Mouse (Mus musculus) intestine, embryonic 15.5 days (tissue): ENCODE measurements around the gene Il17re. TPM values are rescaled to one million over a fixed set of nuclear protein-coding genes. Genes with fewer than 3 reads are reported as not detected.
A peak's percentile ranks its signal among the peaks of the same experiment; 100 is the strongest.

Source experiments
- ATAC-seq: fragments of 200-750 bp; cut with Nextera tagmentation; 2 replicates; pipeline ENCODE4 v1.8.0; 2017; ENCODE audit warnings: moderate TSS enrichment, moderate library complexity
- H3K27ac ChIP-seq: fragments of 300-500 bp; sonication (generic); 2 replicates; pipeline ENCODE4 v1.5.1; 2015; ENCODE audit warnings: mild to moderate bottlenecking, inconsistent platforms
- H3K27me3 ChIP-seq: fragments of 300-500 bp; sonication (generic); replicated peaks from 2 replicates; pipeline ENCODE4 v1.6.1; 2015; ENCODE audit warnings: inconsistent platforms
- H3K36me3 ChIP-seq: fragments of 300-500 bp; sonication (generic); 2 replicates; pipeline ENCODE4 v1.6.1; 2015; ENCODE audit warnings: inconsistent platforms
- H3K4me1 ChIP-seq: fragments of 300-500 bp; sonication (generic); replicated peaks from 2 replicates; pipeline ENCODE4 v1.6.1; 2015; ENCODE audit warnings: inconsistent platforms
- H3K4me2 ChIP-seq: fragments of 300-500 bp; sonication (generic); replicated peaks from 2 replicates; pipeline ENCODE4 v1.6.1; 2015; ENCODE audit warnings: mild to moderate bottlenecking, inconsistent platforms
- H3K4me3 ChIP-seq: fragments of 300-500 bp; sonication (generic); replicated peaks from 2 replicates; pipeline ENCODE4 v1.5.1; 2015; ENCODE audit warnings: inconsistent platforms
- H3K9ac ChIP-seq: fragments of 300-500 bp; sonication (generic); 2 replicates; pipeline ENCODE4 v1.6.1; 2015; ENCODE audit warnings: inconsistent platforms
- H3K9me3 ChIP-seq: fragments of 300-500 bp; sonication (generic); 2 replicates; pipeline ENCODE4 v1.6.1; 2016; ENCODE audit warnings: inconsistent platforms
- WGBS: fragments of 180-500 bp; shearing (Covaris S2); methylation state at CpG from one replicate; pipeline ENCODE4 v1.1.7; 2015; 5-methylcytosine and 5-hydroxymethylcytosine counted together
- polyA plus RNA-seq: library from polyadenylated mRNA; unstranded; fragments of >200 nt; fragmentation: Nextera tagmentation; extraction: Ambion mirVana; gene quantifications from 2 replicates; pipeline ENCODE4 v1.2.1, GENCODE M21; 2015

Gene Il17re
- polyA plus RNA-seq, 1 experiment from 2014 or later: 7.8 TPM

- Histone ChIP-seq H3K4me2 (no peak overlapping the region), H3K36me3 (no peaks in the 10 kb centered on the region), H3K9me3 (no peaks in the 10 kb centered on the region), H3K27me3 (no peaks in the 10 kb centered on the region), H3K4me1 (0 out of 2 replicates have a peak, but pooled peaks cover 2% of the 10 kb centered on the region), H3K27ac (no peak overlapping the region), H3K4me3 (no peak overlapping the region), H3K9ac (no peak overlapping the region)
- no peak for ATAC-seq
- WGBS: 67% methylated on average over 3 of the region's 3 CpGs
Observed at GRCm38 (mm10) chr6:113431801-113432200, 26.5 kb upstream of the Il17re start.

GRCm38 (mm10) chr6:113433661-113434060, 24.6 kb upstream of the Il17re start:
- H3K27me3 ChIP-seq: no peaks in the 10 kb centered on the region
- ATAC-seq: no peak
- 0 out of 2 replicates have a peak, but pooled peaks cover 2% of the 10 kb centered on the region for H3K4me1 ChIP-seq
- H3K4me3 ChIP-seq: no peak overlapping the region
- no peaks in the 10 kb centered on the region for H3K9me3 ChIP-seq
- no peak overlapping the region for H3K27ac ChIP-seq
- no peak overlapping the region for H3K9ac ChIP-seq
- 73% methylated on average over 3 of the region's 3 CpGs for WGBS
- H3K36me3 ChIP-seq: no peaks in the 10 kb centered on the region
- H3K4me2 ChIP-seq: no peak overlapping the region

DNA sequence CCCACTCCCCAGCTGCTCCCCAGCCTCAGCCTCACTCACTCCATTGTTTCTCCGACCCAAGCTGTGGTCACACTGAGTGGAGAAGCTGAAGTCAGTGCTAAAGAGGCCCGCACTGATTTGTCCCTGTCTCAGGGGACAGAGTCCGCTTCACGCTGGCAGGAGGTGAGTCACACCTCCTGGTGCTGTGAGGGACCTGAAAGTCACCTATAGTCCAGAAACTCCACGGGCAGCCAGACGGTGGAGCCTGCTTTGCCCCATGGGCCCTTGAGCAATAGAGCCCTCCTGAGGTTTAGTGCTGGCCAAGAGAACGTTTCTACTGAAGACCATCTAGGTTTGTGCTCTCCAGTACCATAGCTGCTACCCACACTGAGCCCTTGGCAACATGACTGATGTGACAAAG, 23.6 kb upstream of the Il17re start:
- H3K4me3 ChIP-seq: no peak overlapping the region
- H3K36me3 ChIP-seq: no peaks in the 10 kb centered on the region
- no peak overlapping the region for H3K9ac ChIP-seq
- 0 out of 2 replicates have a peak, but pooled peaks cover 2% of the 10 kb centered on the region for H3K4me1 ChIP-seq
- H3K27me3 ChIP-seq: no peaks in the 10 kb centered on the region
- ATAC-seq: peak; percentile 92
- H3K27ac ChIP-seq: peak overlapping the region; percentile 54; the same call in 1 of the 2 replicates
- H3K4me2 ChIP-seq: peak overlapping the region; percentile 35; the same call in 1 of the 2 replicates
- WGBS: 48% methylated on average over 7 of the region's 7 CpGs
- no peaks in the 10 kb centered on the region for H3K9me3 ChIP-seq

DNA sequence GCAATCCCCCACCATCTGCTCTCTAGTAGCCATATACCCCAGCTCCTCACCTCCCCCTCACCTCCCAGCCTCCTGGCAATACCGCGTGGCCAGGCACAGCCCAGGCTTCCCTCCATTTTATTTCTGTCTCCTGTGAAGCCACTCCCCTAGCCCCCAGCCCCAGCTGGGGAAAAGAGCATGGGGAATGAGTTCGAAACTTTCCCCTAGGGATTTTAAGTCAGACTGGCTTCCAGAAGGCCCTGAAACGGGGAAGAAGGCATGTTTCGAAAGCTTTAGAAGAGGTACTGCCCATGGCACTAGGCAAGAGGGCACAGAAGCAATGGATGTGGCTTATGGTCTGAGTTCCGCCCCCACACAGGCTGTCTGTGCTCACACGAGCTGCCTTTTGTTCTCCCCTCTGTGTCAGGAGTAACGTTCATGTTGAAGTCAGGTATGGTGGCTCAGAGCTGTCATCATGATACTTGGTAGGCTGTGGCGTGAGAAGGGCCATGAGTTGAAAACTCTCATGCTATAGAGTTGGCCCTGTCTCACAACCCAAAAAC, 22.5 kb upstream of the Il17re start, which contains the start of gene Cidec:
Gene Cidec (minus strand): TSS at position 97 of the 542 bp plus-strand sequence.
- H3K27ac ChIP-seq: 0 out of 2 replicates have a peak within 1 kb of the TSS, but pooled peaks have one; percentile 54

GRCm38 (mm10) chr6:113437135-113437534, 21.1 kb upstream of the Il17re start:
- H3K36me3 ChIP-seq: no peaks in the 10 kb centered on the region
- no peaks in the 10 kb centered on the region for H3K9me3 ChIP-seq
- H3K27ac ChIP-seq: no peak overlapping the region
- no peak overlapping the region for H3K4me2 ChIP-seq
- ATAC-seq: no peak
- H3K4me3 ChIP-seq: no peak overlapping the region
- no peaks in the 10 kb centered on the region for H3K27me3 ChIP-seq
- WGBS: 74% methylated on average over 12 of the region's 12 CpGs
- no peak overlapping the region for H3K9ac ChIP-seq
- 0 out of 2 replicates have a peak, but pooled peaks cover 2% of the 10 kb centered on the region for H3K4me1 ChIP-seq

More for the DNA sequence above, 22.5 kb upstream of the Il17re start, which contains the start of gene Cidec:
- no peak within 1 kb of the TSS for H3K9ac ChIP-seq
- H3K27me3 ChIP-seq: no peaks in the 10 kb centered on the region
- 82% methylated on average over 9 of the region's 9 CpGs for WGBS
- H3K9me3 ChIP-seq: no peaks in the 10 kb centered on the region
- peak within 1 kb of the TSS; percentile 35; the same call in 1 of the 2 replicates for H3K4me2 ChIP-seq
- no peaks in the 10 kb centered on the region for H3K36me3 ChIP-seq
- H3K4me1 ChIP-seq: 0 out of 2 replicates have a peak, but pooled peaks cover 2% of the 10 kb centered on the region
- no peak within 1 kb of the TSS for H3K4me3 ChIP-seq
- no peak for ATAC-seq

GRCm38 (mm10) chr6:113438721-113439430, 19.4 kb upstream of the Il17re start:
- Histone ChIP-seq H3K27ac (no peak overlapping the region), H3K27me3 (no peaks in the 10 kb centered on the region), H3K9me3 (no peaks in the 10 kb centered on the region), H3K9ac (no peak overlapping the region), H3K4me2 (no peak overlapping the region), H3K4me3 (no peak overlapping the region), H3K36me3 (no peaks in the 10 kb centered on the region), H3K4me1 (peaks cover 7% of the 10 kb centered on the region; the same call in 1 of the 2 replicates)
- no peak for ATAC-seq
- 45% methylated on average over 12 of the region's 12 CpGs for WGBS

GRCm38 (mm10) chr6:113440686-113441085, 17.6 kb upstream of the Il17re start:
- Histone ChIP-seq H3K9me3 (no peaks in the 10 kb centered on the region), H3K36me3 (no peaks in the 10 kb centered on the region), H3K4me2 (no peak overlapping the region), H3K27me3 (no peaks in the 10 kb centered on the region), H3K4me3 (no peak overlapping the region), H3K4me1 (peaks cover 5% of the 10 kb centered on the region; the same call in 1 of the 2 replicates), H3K27ac (no peak overlapping the region), H3K9ac (no peak overlapping the region)
- 84% methylated on average over 3 of the region's 3 CpGs for WGBS
- ATAC-seq: no peak

DNA sequence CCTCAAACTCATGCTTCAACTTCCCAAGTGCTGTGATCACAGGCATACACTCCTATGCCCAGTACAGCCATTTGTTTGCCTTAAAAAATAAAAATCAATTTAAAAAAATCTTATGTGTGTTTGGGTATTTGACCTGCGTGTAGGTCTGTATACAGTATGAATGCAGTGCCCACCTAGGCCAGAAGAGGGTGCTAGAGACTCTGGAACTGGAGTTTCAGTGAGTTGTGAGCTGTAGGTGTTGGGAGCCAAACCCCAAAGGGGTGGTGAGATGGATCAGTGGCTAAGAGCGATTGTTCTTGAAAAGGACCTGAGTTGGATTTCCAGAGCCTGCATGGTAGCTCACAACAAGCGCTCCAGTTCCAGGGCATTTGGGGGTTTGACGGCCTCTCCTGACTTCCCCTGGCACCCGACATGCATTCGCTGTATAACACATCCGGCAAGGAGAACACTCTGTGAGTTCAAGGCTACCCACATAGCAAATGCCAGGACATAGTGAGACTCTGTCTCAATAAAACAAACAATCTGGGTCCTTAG, 17.1 kb upstream of the Il17re start:
- Histone ChIP-seq H3K9me3 (no peaks in the 10 kb centered on the region), H3K27me3 (no peaks in the 10 kb centered on the region), H3K36me3 (no peaks in the 10 kb centered on the region), H3K4me2 (no peak overlapping the region), H3K4me1 (peaks cover 5% of the 10 kb centered on the region; the same call in 1 of the 2 replicates), H3K9ac (no peak overlapping the region), H3K27ac (no peak overlapping the region), H3K4me3 (no peak overlapping the region)
- WGBS: 56% methylated on average over 7 of the region's 7 CpGs
- no peak for ATAC-seq

DNA sequence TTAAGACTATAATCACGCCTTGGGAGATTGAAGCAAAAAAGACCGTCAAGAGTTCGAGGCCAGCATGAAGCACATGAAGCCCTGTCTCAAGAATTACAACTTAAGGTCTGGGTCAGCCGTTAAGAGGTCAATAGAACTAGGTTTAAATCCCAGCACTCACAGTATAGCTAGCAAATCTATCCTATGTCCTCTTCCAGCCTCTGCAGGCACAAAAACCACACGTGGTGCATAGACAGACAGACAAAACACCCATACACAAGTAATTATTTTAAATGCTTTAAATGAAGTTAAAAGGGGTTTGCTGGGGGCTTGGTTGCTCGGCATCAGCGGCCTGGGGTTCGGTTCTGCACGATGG, 16.2 kb upstream of the Il17re start:
- peak; percentile 26 for ATAC-seq
- H3K9ac ChIP-seq: peak overlapping the region; percentile 92

DNA sequence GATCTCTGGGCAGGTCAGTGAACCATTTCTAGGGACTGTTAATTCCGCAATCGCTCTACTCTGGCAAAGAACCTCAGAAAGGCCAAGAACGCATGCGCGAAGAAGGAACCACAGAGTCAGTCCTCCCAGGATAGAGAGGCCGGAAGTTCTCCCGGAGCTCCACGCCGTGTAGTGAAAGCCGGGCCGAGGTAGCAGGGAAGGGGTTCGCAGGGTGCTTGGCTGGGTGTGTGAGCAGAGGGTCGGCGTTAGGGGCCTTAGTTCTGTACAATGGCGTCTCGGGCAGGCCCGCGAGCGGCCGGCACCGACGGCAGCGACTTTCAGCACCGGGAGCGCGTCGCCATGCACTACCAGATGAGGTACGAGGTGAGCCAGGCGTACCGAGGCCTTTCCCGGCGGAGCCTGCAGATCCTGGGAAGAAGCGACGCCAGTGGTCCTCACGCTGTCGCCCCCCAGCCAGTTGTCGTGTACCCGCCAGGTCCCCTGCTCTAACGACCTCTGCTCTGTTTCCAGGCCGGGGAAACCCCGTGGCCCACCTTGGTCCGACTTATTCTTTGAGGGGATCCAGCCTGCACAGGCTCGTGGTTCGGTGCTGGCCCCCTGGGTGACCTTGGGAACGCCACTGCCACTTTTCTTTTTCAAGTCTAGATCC, 15.7 kb upstream of the Il17re start, which contains the start of gene Jagn1:
Gene Jagn1 (plus strand): TSS at position 128 of the 649 bp plus-strand sequence.
- H3K4me1 ChIP-seq: peaks cover 5% of the 10 kb centered on the region; the same call in 1 of the 2 replicates
- under 1% methylated on average over 45 of the region's 45 CpGs for WGBS
- peak within 1 kb of the TSS; percentile 83 for H3K4me2 ChIP-seq
- H3K27ac ChIP-seq: peak within 1 kb of the TSS; percentile 63; the same call in 1 of the 2 replicates
- no peaks in the 10 kb centered on the region for H3K27me3 ChIP-seq
- ATAC-seq: peak; percentile 87
- peak within 1 kb of the TSS; percentile 92 for H3K9ac ChIP-seq
- peaks cover 13% of the 10 kb centered on the region for H3K36me3 ChIP-seq
- H3K9me3 ChIP-seq: no peaks in the 10 kb centered on the region
- H3K4me3 ChIP-seq: peak within 1 kb of the TSS; percentile 87

More for the DNA sequence above, 16.2 kb upstream of the Il17re start:
- H3K9me3 ChIP-seq: no peaks in the 10 kb centered on the region
- H3K4me1 ChIP-seq: peaks cover 5% of the 10 kb centered on the region; the same call in 1 of the 2 replicates
- peak overlapping the region; percentile 87 for H3K4me3 ChIP-seq
- WGBS: 38% methylated on average over 9 of the region's 9 CpGs
- H3K27me3 ChIP-seq: no peaks in the 10 kb centered on the region
- peaks cover 8% of the 10 kb centered on the region; the same call in 1 of the 2 replicates for H3K36me3 ChIP-seq
- no peak overlapping the region for H3K27ac ChIP-seq
- peak overlapping the region; percentile 83 for H3K4me2 ChIP-seq

- Histone ChIP-seq H3K4me1 (peaks cover 5% of the 10 kb centered on the region; the same call in 1 of the 2 replicates), H3K4me3 (peak overlapping the region; percentile 87), H3K27me3 (no peaks in the 10 kb centered on the region), H3K27ac (no peak overlapping the region), H3K36me3 (peaks cover 16% of the 10 kb centered on the region), H3K4me2 (peak overlapping the region; percentile 83), H3K9me3 (no peaks in the 10 kb centered on the region), H3K9ac (peak overlapping the region; percentile 92)
- ATAC-seq: no peak
- WGBS: 45% methylated on average over 12 of the region's 12 CpGs
Observed at GRCm38 (mm10) chr6:113443091-113443490, 15.2 kb upstream of the Il17re start.
